Mouse (Mus musculus) heart, postnatal 0 days (tissue): ENCODE results near the gene Asb11. TPM values are rescaled to one million over a fixed set of nuclear protein-coding genes. Genes with fewer than 3 reads are reported as not detected.
A peak's percentile ranks its signal among the peaks of the same experiment; 100 is the strongest.

Experiments
- ATAC-seq: fragments of 200-750 bp; cut with Nextera tagmentation; 2 replicates; pipeline ENCODE4 v1.8.0; 2017; ENCODE audit warnings: low read depth, moderate number of reproducible peaks, moderate library complexity; ENCODE audit not compliant: insufficient read depth
- DNase-seq: peaks from one replicate; pipeline ENCODE4 v3.0.0-alpha.2; 2016; ENCODE audit warnings: low spot score
- H3K27ac ChIP-seq: fragments of 300-500 bp; sonication (generic); 2 replicates; pipeline ENCODE4 v1.5.1; 2014; ENCODE audit warnings: low read depth, mild to moderate bottlenecking
- H3K27me3 ChIP-seq: fragments of 300-500 bp; sonication (generic); 2 replicates; pipeline ENCODE4 v1.6.1; 2014; ENCODE audit warnings: low read length, mixed read lengths; ENCODE audit not compliant: control insufficient read depth, insufficient read depth
- H3K36me3 ChIP-seq: fragments of 300-500 bp; sonication (generic); replicated peaks from 2 replicates; pipeline ENCODE4 v1.6.1; 2014; ENCODE audit warnings: low read length, mixed read lengths; ENCODE audit not compliant: control insufficient read depth, insufficient read depth
- H3K4me1 ChIP-seq: fragments of 300-500 bp; sonication (generic); 2 replicates; pipeline ENCODE4 v1.6.1; 2014; ENCODE audit warnings: antibody characterized with exemption; ENCODE audit not compliant: control insufficient read depth, insufficient read depth
- H3K4me2 ChIP-seq: fragments of 300-500 bp; sonication (generic); 2 replicates; pipeline ENCODE4 v1.6.1; 2014; ENCODE audit warnings: low read depth, mild to moderate bottlenecking, low read length, moderate library complexity
- H3K4me3 ChIP-seq: fragments of 300-500 bp; sonication (generic); 2 replicates; pipeline ENCODE4 v1.5.1; 2014; ENCODE audit warnings: low read depth, low read length
- H3K9ac ChIP-seq: fragments of 300-500 bp; sonication (generic); replicated peaks from 2 replicates; pipeline ENCODE4 v1.6.1; 2014; ENCODE audit warnings: low read depth, low read length, mixed read lengths
- H3K9me3 ChIP-seq: fragments of 300-500 bp; sonication (generic); replicated peaks from 2 replicates; pipeline ENCODE4 v1.6.1; 2016; ENCODE audit warnings: low read length; ENCODE audit not compliant: control insufficient read depth
- CTCF ChIP-seq: IDR thresholded peaks from 2 replicates; pipeline ENCODE4 v1.5.1; 2016; ENCODE audit warnings: antibody characterized with exemption, control low read depth, low read depth
- EP300 ChIP-seq: IDR thresholded peaks from 2 replicates; pipeline ENCODE4 v1.6.1; 2016; ENCODE audit warnings: antibody characterized with exemption, low read depth
- WGBS: fragments of 180-500 bp; shearing (Covaris S2); extraction: QIAGEN DNeasy Blood & Tissue Kit; methylation state at CpG from one replicate; pipeline ENCODE4 v1.1.7; 2014; 5-methylcytosine and 5-hydroxymethylcytosine counted together
- polyA plus RNA-seq: library from polyadenylated mRNA; unstranded; fragments of >200 nt; fragmentation: Nextera tagmentation; extraction: Ambion mirVana; gene quantifications from 2 replicates; pipeline ENCODE4 v1.2.1, GENCODE M21; 2015
- total RNA-seq: library from RNA; depleted of rRNA; stranded (reverse); fragments of >200 nt; gene quantifications from 2 replicates; pipeline ENCODE4 v1.2.3, GENCODE M21; 2014; ENCODE audit warnings: low replicate concordance

Asb11 gene
- total and polyA plus RNA-seq, 2 experiments from 2014 or later: 101 to 155 TPM

DNA sequence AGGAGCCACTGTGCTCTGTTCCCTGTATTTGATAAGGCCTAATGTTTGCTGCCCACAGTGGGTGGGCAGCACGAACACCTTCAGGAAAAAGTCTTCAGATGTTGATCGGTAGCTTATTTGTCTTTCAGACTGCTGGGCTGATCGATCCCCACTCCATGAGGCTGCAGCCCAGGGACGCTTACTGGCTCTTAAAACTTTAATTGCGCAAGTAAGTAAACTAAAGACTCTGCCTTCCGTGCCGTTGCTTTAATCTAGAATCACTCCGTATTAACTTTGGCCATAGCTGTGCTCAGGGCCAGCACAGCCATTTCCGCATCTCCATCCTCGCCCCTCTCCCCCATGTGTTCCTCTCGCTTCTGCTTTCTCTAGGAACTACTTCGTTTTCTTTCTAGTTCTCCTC, 8.8 kb downstream of the Asb11 start:
- Histone ChIP-seq H3K9me3 (no peaks in the 10 kb centered on the region), H3K4me3 (no peak overlapping the region), H3K4me1 (no peaks in the 10 kb centered on the region), H3K36me3 (no peaks in the 10 kb centered on the region), H3K27ac (no peak overlapping the region), H3K27me3 (no peaks in the 10 kb centered on the region), H3K9ac (no peak overlapping the region), H3K4me2 (no peak overlapping the region)
- 82% methylated on average over 12 of the region's 12 CpGs for WGBS
- no peak for DNase-seq
- TF ChIP-seq CTCF: no peak
- no peak for TF ChIP-seq EP300
- ATAC-seq: no peak

DNA sequence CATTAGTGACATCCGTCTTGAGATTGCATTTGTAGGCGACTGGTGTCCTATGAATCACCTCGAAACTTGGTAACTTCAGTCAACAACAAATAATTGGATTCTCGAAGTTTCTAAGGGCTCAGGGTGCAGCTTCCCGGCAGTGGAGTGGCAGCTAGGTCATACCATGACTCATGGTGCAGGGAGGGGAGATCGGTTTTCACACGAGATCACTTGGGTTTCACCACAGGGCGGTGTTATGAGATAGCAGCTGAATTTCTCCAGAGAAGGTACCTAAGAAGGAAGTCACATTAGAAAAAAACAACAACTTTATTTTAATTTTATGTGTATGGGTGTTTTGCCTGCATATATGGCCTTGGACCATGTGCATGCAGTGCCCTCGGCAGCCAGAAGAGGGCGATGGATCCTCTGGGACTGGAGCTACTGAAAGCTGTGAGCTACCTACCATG, 9.3 kb downstream of the Asb11 start:
- Histone ChIP-seq H3K9ac (no peak overlapping the region), H3K4me3 (no peak overlapping the region), H3K36me3 (no peaks in the 10 kb centered on the region), H3K9me3 (no peaks in the 10 kb centered on the region), H3K4me2 (no peak overlapping the region), H3K4me1 (no peaks in the 10 kb centered on the region), H3K27me3 (no peaks in the 10 kb centered on the region), H3K27ac (no peak overlapping the region)
- DNase-seq: no peak
- TF ChIP-seq CTCF (peak; percentile 23; the same call in 1 of the 2 replicates), EP300 (no peak)
- no peak for ATAC-seq
- 75% methylated on average over 10 of the region's 10 CpGs for WGBS

DNA sequence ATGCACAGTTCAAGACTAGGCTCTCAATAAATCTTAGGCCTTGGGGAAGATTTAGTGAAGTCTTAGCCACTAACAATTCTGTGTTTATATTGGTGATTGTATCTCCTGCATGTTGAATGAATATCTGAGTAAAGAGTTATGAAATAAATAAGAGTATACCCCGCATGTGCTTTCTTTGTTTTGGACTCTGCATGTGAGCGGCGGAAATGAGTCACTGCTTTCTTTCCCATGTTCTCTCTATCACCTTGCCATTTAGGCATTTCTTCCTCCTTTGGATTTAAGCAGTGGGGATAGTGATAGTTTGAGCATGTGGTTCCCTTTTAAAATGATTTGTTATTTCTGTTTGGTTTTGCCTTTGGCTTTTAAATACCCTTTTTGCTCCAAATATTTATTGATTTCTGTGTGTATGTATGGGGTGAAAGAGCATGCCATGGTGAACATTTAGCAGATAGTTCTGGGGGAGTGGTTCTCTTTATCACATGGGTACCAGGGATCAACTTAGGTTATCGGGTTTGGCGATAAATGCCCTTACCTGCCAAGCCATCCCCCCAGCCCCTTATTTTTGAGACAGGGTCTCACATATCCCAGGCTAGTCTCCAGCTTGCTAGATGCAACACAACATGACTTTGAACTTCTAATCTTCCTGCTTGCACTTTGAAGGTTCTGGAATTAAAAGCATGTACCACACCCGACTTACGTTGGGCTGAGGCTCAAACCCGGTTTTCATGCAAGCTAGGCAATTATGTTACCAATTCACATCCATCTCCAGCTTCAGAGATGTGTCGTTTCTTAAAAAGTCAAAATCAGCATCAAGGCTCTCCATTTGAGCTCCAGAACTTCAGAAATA, 10.3 kb downstream of the Asb11 start:
- no peak overlapping the region for H3K9ac ChIP-seq
- no peaks in the 10 kb centered on the region for H3K27me3 ChIP-seq
- H3K4me2 ChIP-seq: no peak overlapping the region
- H3K9me3 ChIP-seq: no peaks in the 10 kb centered on the region
- H3K4me1 ChIP-seq: no peaks in the 10 kb centered on the region
- no peak for TF ChIP-seq EP300
- no peak for TF ChIP-seq CTCF
- no peaks in the 10 kb centered on the region for H3K36me3 ChIP-seq
- DNase-seq (no peak), ATAC-seq (no peak)
- H3K4me3 ChIP-seq: no peak overlapping the region
- no peak overlapping the region for H3K27ac ChIP-seq
- WGBS: 74% methylated on average over 9 of the region's 9 CpGs

DNA sequence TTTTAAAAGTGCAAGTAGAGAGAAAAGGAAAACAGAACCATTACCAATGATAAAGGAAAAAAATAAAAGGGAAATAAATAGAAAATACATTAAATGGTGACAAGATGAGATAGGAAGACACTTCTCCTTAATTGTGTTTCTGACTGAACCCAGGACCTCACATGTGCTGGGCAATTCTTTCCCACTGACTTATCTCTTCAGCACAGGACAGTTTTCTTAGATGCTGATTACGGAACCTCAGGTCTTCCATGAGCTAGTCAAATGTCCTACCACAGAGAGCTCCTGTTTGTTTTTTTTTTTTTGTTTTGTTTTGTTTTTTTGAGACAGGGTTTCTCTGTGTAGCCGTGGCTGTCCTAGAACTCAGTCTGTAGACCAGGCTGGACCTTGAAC, 10.9 kb downstream of the Asb11 start:
- H3K27ac ChIP-seq: no peak overlapping the region
- 70% methylated on average over 2 of the region's 2 CpGs for WGBS
- DNase-seq (no peak), ATAC-seq (no peak)
- no peak overlapping the region for H3K9ac ChIP-seq
- no peak overlapping the region for H3K4me2 ChIP-seq
- no peaks in the 10 kb centered on the region for H3K36me3 ChIP-seq
- no peaks in the 10 kb centered on the region for H3K4me1 ChIP-seq
- H3K4me3 ChIP-seq: no peak overlapping the region
- no peak for TF ChIP-seq EP300
- no peaks in the 10 kb centered on the region for H3K9me3 ChIP-seq
- no peaks in the 10 kb centered on the region for H3K27me3 ChIP-seq

DNA sequence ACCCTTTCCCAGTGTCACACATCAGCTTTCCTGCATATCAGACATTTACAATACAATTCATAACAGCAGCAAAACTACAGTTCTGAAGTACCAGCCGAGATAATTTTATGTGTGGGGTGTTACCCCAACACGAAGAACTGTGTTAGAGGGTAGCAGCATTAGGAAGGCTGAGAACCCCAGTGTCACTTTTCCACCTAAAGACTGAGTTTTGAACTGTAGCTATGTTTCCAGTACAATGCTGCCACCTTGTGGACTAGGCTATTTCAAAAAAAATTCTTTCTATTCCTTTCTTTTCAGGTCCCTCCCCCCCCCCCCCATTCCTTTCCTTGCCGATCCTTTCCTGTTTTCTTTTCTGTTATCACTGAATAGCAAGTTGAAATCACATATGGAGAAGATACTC, 12.4 kb downstream of the Asb11 start:
- Histone ChIP-seq H3K27ac (no peak overlapping the region), H3K36me3 (no peaks in the 10 kb centered on the region), H3K9me3 (no peaks in the 10 kb centered on the region), H3K4me1 (no peaks in the 10 kb centered on the region), H3K9ac (no peak overlapping the region), H3K4me3 (no peak overlapping the region), H3K27me3 (no peaks in the 10 kb centered on the region), H3K4me2 (no peak overlapping the region)
- ATAC-seq: no peak
- DNase-seq: peak; percentile 65
- 14% methylated on average over 3 of the region's 3 CpGs for WGBS
- TF ChIP-seq CTCF (peak; percentile 49), EP300 (no peak)
